Mouse (Mus musculus): ENCODE measurements around the gene 4931440F15Rik.

The 4931440F15Rik gene

DNA sequence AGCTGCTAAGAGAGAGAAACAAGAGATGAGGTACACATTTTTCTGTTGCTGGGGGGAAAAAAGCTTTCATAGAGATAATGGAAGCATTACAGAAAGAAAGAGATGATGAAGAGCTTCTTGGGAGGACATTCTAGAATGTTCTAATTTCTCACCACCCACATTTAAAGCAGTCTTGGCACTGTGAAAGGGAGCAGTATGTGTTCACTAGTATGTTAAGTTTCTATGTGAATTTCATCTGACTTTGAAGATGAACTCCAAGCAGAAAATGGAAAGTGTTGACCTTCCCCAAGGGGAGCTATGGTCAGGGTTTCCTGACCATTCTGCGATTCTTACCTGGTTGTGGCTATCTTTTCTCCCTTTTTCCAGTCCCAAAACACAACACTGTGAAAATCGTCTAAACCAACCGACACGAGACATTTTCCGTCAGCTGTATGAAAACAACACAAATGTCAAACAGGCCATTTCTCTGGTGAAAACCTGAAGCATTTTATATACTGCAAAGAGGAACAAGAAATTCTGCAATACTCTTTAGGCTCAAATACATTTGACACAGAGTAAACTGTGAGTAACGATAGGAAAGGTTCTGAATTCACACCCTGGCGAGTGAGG is 16.4 kb downstream of the 4931440F15Rik start:
- TF ChIP-seq POU5F1 (IDR thresholded peaks at IDR 0.05; ENCODE audit: borderline replicate concordance, low read length) (no peak), NANOG (IDR thresholded peaks at IDR 0.05; ENCODE audit: borderline replicate concordance, low read length) (no peak), CTCF (conservative IDR thresholded peaks at IDR 0.05; ENCODE audit: low read length) (no peak)
- no peak overlapping the region for H3K4me3 ChIP-seq (replicated peaks; ENCODE audit: low read length)
- H3K27me3 ChIP-seq (ENCODE audit: insufficient read depth, low read length), result no peaks in the 10 kb centered on the region
- no peaks in the 10 kb centered on the region for H3K4me1 ChIP-seq (replicated peaks; ENCODE audit: low read depth, low read length)
- H3K36me3 ChIP-seq (ENCODE audit: insufficient read depth, low read length), result no peaks in the 10 kb centered on the region
- no peaks in the 10 kb centered on the region for H3K9me3 ChIP-seq (ENCODE audit: low read length)

GRCm38 (mm10) chr11:29808173-29808980 is 17.1 kb downstream of the 4931440F15Rik start:
- no peak for TF ChIP-seq POU5F1 (IDR thresholded peaks at IDR 0.05; ENCODE audit: borderline replicate concordance, low read length)
- no peak for TF ChIP-seq CTCF (conservative IDR thresholded peaks at IDR 0.05; ENCODE audit: low read length)

DNA sequence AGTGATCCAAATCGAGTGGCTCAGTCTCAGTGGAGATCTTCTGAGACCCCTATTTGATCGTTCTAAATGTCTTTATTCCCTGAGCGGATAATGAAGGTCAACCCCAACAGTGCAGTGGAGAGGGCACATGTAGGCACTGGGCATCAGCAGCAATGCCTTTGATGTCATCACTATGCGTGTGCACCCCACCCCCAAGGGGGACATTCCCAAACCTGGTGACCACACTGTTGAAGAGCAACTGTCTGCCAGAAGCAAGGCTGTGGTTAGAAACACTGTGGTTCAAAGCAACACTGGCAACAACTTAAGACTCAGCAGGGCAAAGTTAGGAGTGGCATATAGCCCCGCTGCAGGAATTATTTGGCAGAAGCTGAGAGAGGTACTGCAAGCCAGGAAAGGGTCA is 18.1 kb downstream of the 4931440F15Rik start:
- H3K4me3 ChIP-seq (replicated peaks; ENCODE audit: low read length), result no peak overlapping the region
- no peaks in the 10 kb centered on the region for H3K27me3 ChIP-seq (ENCODE audit: insufficient read depth, low read length)
- H3K4me1 ChIP-seq (replicated peaks; ENCODE audit: low read depth, low read length), result no peaks in the 10 kb centered on the region
- no peaks in the 10 kb centered on the region for H3K36me3 ChIP-seq (ENCODE audit: insufficient read depth, low read length)
- no peaks in the 10 kb centered on the region for H3K9me3 ChIP-seq (ENCODE audit: low read length)
- TF ChIP-seq NANOG (IDR thresholded peaks at IDR 0.05; ENCODE audit: borderline replicate concordance, low read length), result no peak
- TF ChIP-seq CTCF (conservative IDR thresholded peaks at IDR 0.05; ENCODE audit: low read length), result no peak

More at GRCm38 (mm10) chr11:29808173-29808980, 17.1 kb downstream of the 4931440F15Rik start:
- Histone ChIP-seq H3K4me1 (replicated peaks; ENCODE audit: low read depth, low read length) (no peaks in the 10 kb centered on the region), H3K36me3 (ENCODE audit: insufficient read depth, low read length) (no peaks in the 10 kb centered on the region), H3K9me3 (ENCODE audit: low read length) (no peaks in the 10 kb centered on the region), H3K4me3 (replicated peaks; ENCODE audit: low read length) (no peak overlapping the region), H3K27me3 (ENCODE audit: insufficient read depth, low read length) (no peaks in the 10 kb centered on the region)

GRCm38 (mm10) chr11:29801432-29802427 is 23.7 kb downstream of the 4931440F15Rik start:
- Histone ChIP-seq H3K9me3 (ENCODE audit: low read length) (no peaks in the 10 kb centered on the region), H3K4me1 (replicated peaks; ENCODE audit: low read depth, low read length) (peaks cover 9% of the 10 kb centered on the region), H3K27me3 (ENCODE audit: insufficient read depth, low read length) (0 out of 2 replicates have a peak, but pooled peaks cover 3% of the 10 kb centered on the region), H3K4me3 (replicated peaks; ENCODE audit: low read length) (no peak overlapping the region), H3K36me3 (ENCODE audit: insufficient read depth, low read length) (no peaks in the 10 kb centered on the region)
- TF ChIP-seq POU5F1 (IDR thresholded peaks at IDR 0.05; ENCODE audit: borderline replicate concordance, low read length), result no peak
- no peak for TF ChIP-seq CTCF (conservative IDR thresholded peaks at IDR 0.05; ENCODE audit: low read length)
- TF ChIP-seq NANOG (IDR thresholded peaks at IDR 0.05; ENCODE audit: borderline replicate concordance, low read length), result no peak

DNA sequence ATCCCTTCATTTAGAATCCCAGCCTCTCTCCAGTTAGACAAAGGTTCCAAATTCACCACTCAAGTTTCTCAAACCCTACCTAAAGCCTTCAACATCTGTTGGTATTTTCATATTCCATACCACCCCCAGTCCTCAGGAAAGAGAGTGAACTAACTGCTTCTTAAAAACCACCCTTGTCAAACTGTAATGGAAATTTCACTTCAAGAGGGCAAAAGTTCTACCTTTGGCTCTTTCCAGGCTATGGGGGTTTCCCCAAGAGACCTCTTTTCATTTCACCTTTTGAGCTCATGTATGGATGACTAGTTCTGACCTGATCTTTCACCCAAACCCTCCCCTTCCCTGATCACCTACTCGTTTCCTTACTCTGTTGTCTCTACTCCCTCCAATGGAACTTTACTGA is 25.6 kb downstream of the 4931440F15Rik start:
- no peak overlapping the region for H3K4me3 ChIP-seq (replicated peaks; ENCODE audit: low read length)
- no peaks in the 10 kb centered on the region for H3K9me3 ChIP-seq (ENCODE audit: low read length)
- no peaks in the 10 kb centered on the region for H3K36me3 ChIP-seq (ENCODE audit: insufficient read depth, low read length)
- H3K27me3 ChIP-seq (ENCODE audit: insufficient read depth, low read length), result 0 out of 2 replicates have a peak, but pooled peaks cover 3% of the 10 kb centered on the region
- peaks cover 13% of the 10 kb centered on the region for H3K4me1 ChIP-seq (replicated peaks; ENCODE audit: low read depth, low read length)
- TF ChIP-seq NANOG (IDR thresholded peaks at IDR 0.05; ENCODE audit: borderline replicate concordance, low read length) (no peak), POU5F1 (IDR thresholded peaks at IDR 0.05; ENCODE audit: borderline replicate concordance, low read length) (no peak), CTCF (conservative IDR thresholded peaks at IDR 0.05; ENCODE audit: low read length) (no peak)

DNA sequence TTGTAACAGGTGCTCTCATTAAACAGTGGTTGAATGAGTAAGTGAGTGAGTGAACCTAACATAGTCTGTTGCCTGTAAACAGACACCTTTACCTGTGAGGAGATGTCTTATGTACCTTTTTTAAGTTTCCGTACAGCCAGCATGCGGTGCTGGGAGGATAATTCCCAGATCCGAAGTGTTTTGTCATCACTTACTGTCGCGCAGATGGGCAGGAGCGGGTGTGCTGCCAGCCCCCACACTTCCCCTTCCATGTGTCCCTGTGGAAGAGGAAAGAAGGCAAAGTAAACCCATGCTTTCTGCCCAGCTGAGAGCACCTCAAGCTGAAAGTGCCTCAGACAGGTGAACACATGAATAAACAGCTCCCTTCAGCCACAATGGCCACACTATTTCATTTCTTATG is 30.4 kb downstream of the 4931440F15Rik start:
- Histone ChIP-seq H3K4me3 (replicated peaks; ENCODE audit: low read length) (no peak overlapping the region), H3K27me3 (ENCODE audit: insufficient read depth, low read length) (0 out of 2 replicates have a peak, but pooled peaks cover 3% of the 10 kb centered on the region), H3K4me1 (replicated peaks; ENCODE audit: low read depth, low read length) (peaks cover 16% of the 10 kb centered on the region), H3K36me3 (ENCODE audit: insufficient read depth, low read length) (no peaks in the 10 kb centered on the region), H3K9me3 (ENCODE audit: low read length) (no peaks in the 10 kb centered on the region)
- no peak for TF ChIP-seq CTCF (conservative IDR thresholded peaks at IDR 0.05; ENCODE audit: low read length)
- no peak for TF ChIP-seq POU5F1 (IDR thresholded peaks at IDR 0.05; ENCODE audit: borderline replicate concordance, low read length)
- TF ChIP-seq NANOG (IDR thresholded peaks at IDR 0.05; ENCODE audit: borderline replicate concordance, low read length), result no peak

DNA sequence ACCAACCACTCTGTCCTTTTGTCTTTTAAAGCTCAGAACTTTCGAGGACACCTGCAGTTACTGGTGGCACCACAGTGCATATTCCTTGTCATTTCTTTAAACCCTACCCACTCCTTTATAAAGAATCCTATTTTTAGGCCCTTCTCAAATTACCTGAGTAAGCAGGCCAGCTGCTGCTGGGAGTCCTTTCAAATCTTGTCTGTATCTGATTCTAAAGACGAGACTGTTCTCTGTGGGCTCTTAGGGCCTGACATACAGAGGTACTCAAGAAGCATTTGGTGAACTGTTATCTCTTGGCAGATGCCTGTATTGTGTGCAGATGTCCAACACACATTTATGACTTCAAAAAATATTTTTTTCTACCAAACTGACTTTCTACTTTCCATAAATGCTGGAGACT is 31.0 kb downstream of the 4931440F15Rik start:
- Histone ChIP-seq H3K4me1 (replicated peaks; ENCODE audit: low read depth, low read length) (peaks cover 16% of the 10 kb centered on the region), H3K9me3 (ENCODE audit: low read length) (no peaks in the 10 kb centered on the region), H3K4me3 (replicated peaks; ENCODE audit: low read length) (no peak overlapping the region), H3K27me3 (ENCODE audit: insufficient read depth, low read length) (0 out of 2 replicates have a peak, but pooled peaks cover under 1% of the 10 kb centered on the region), H3K36me3 (ENCODE audit: insufficient read depth, low read length) (no peaks in the 10 kb centered on the region)
- TF ChIP-seq POU5F1 (IDR thresholded peaks at IDR 0.05; ENCODE audit: borderline replicate concordance, low read length) (no peak), CTCF (conservative IDR thresholded peaks at IDR 0.05; ENCODE audit: low read length) (no peak), NANOG (IDR thresholded peaks at IDR 0.05; ENCODE audit: borderline replicate concordance, low read length) (no peak)

GRCm38 (mm10) chr11:29790796-29791195 is 34.7 kb downstream of the 4931440F15Rik start:
- H3K4me3 ChIP-seq (replicated peaks; ENCODE audit: low read length), result no peak overlapping the region
- no peaks in the 10 kb centered on the region for H3K9me3 ChIP-seq (ENCODE audit: low read length)
- peaks cover 11% of the 10 kb centered on the region for H3K4me1 ChIP-seq (replicated peaks; ENCODE audit: low read depth, low read length)
- TF ChIP-seq POU5F1 (IDR thresholded peaks at IDR 0.05; ENCODE audit: borderline replicate concordance, low read length), result no peak
- TF ChIP-seq CTCF (conservative IDR thresholded peaks at IDR 0.05; ENCODE audit: low read length), result no peak
- TF ChIP-seq NANOG (IDR thresholded peaks at IDR 0.05; ENCODE audit: borderline replicate concordance, low read length), result no peak
- no peaks in the 10 kb centered on the region for H3K27me3 ChIP-seq (ENCODE audit: insufficient read depth, low read length)
- H3K36me3 ChIP-seq (ENCODE audit: insufficient read depth, low read length), result no peaks in the 10 kb centered on the region
